Mouse (Mus musculus): ENCODE results near the gene Zfp354b. TPM values are rescaled to one million over a fixed set of nuclear protein-coding genes. Genes with fewer than 3 reads are reported as not detected.
A peak's percentile ranks its signal among the peaks of the same experiment; 100 is the strongest.

Gene Zfp354b
- 2.2 and 2.3 TPM in 2 replicates for polyA plus RNA-seq (2015; fragmentation: Nextera tagmentation; extraction: Ambion mirVana)

- H3K4me2 ChIP-seq: peak within 1 kb of the TSS; percentile 83
- H3K9me3 ChIP-seq (replicated peaks): no peaks in the 10 kb centered on the region
- peak within 1 kb of the TSS; percentile 75 for H3K9ac ChIP-seq
- WGBS: under 1% methylated on average over 18 of the region's 18 CpGs
- peak within 1 kb of the TSS; percentile 62 for H3K4me3 ChIP-seq
- peaks cover 12% of the 10 kb centered on the region for H3K4me1 ChIP-seq
- H3K27ac ChIP-seq: 0 out of 2 replicates have a peak within 1 kb of the TSS, but pooled peaks have one; percentile 14
- H3K27me3 ChIP-seq: no peaks in the 10 kb centered on the region
- H3K36me3 ChIP-seq (ENCODE audit: poor library complexity, severe bottlenecking): no peaks in the 10 kb centered on the region
- peak; percentile 97 for ATAC-seq
Measured at GRCm38 (mm10) chr11:50931451-50931866, at the start of gene Zfp354b. Zfp354b (minus strand) TSS chr11:50931633.

GRCm38 (mm10) chr11:50977216-50977615, 45.8 kb upstream of the Zfp354b start:
- Histone ChIP-seq H3K27ac (no peak overlapping the region), H3K27me3 (no peaks in the 10 kb centered on the region), H3K9ac (no peak overlapping the region), H3K4me1 (no peaks in the 10 kb centered on the region), H3K36me3 (ENCODE audit: poor library complexity, severe bottlenecking) (no peaks in the 10 kb centered on the region), H3K4me2 (no peak overlapping the region), H3K4me3 (no peak overlapping the region), H3K9me3 (replicated peaks) (no peaks in the 10 kb centered on the region)
- WGBS: 67% methylated on average over 4 of the region's 4 CpGs
- ATAC-seq: no peak

DNA sequence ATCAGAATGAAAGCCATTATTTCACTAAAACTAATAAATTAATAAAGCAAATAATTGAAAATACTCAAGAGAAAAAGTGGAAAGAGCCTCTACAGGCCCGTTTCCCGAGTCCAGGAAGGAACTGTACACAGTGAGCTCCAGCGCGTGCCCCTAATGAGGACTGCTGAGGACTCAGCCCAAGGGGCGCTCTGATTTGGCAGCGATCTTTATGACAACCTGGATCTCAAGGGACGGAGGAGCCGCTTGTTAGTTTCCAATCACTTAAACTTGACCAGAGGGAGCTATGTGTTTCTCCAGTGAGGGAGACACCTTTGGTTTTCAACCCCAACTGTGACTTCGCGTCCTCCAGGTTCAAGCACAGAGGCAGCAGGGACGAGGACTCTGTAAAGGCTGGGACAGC, 34.8 kb upstream of the Zfp354b start, which contains the start of gene Olfr1378:
Gene Olfr1378, plus strand, starts transcription at position 301 of the 400 bp plus-strand sequence.
- H3K4me2 ChIP-seq: no peak within 1 kb of the TSS
- 92% methylated on average over 11 of the region's 11 CpGs for WGBS
- H3K9ac ChIP-seq: no peak within 1 kb of the TSS
- H3K27ac ChIP-seq: no peak within 1 kb of the TSS
- H3K27me3 ChIP-seq: no peaks in the 10 kb centered on the region
- H3K4me3 ChIP-seq: no peak within 1 kb of the TSS
- ATAC-seq: no peak
- no peaks in the 10 kb centered on the region for H3K9me3 ChIP-seq (replicated peaks)
- no peaks in the 10 kb centered on the region for H3K36me3 ChIP-seq (ENCODE audit: poor library complexity, severe bottlenecking)
- H3K4me1 ChIP-seq: no peaks in the 10 kb centered on the region

GRCm38 (mm10) chr11:50964886-50965285, 33.5 kb upstream of the Zfp354b start:
- WGBS: 94% methylated on average over 2 of the region's 2 CpGs
- Histone ChIP-seq H3K9me3 (replicated peaks) (no peaks in the 10 kb centered on the region), H3K4me3 (no peak overlapping the region), H3K4me2 (no peak overlapping the region), H3K27me3 (no peaks in the 10 kb centered on the region), H3K9ac (no peak overlapping the region), H3K27ac (no peak overlapping the region), H3K4me1 (no peaks in the 10 kb centered on the region), H3K36me3 (ENCODE audit: poor library complexity, severe bottlenecking) (no peaks in the 10 kb centered on the region)
- ATAC-seq: no peak

DNA sequence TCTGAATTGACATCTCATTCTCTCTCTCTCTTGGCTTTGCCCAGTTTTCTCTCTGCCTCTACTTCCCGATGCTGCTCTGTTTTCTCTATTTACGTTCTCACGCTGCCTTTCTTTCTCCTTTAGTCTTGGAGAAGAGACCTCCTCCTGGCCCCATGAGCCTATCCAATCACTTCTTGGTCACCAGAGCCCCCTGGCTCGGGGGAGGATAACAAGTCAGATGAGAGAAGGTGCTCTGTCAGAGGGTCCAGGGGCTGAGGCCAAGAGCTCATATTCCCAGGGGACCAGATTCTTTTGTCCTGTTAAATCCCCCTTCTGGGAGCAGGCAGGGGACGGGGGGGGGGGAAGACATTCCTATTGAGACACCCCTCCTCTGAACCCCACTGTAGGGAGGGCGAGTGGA, 22.2 kb upstream of the Zfp354b start, which contains the start of gene Prop1:
Gene Prop1, minus strand, starts transcription at position 101 of the 400 bp plus-strand sequence.
- ATAC-seq: no peak
- Histone ChIP-seq H3K4me2 (no peak within 1 kb of the TSS), H3K4me3 (no peak within 1 kb of the TSS), H3K9ac (no peak within 1 kb of the TSS), H3K27ac (no peak within 1 kb of the TSS), H3K36me3 (ENCODE audit: poor library complexity, severe bottlenecking) (no peaks in the 10 kb centered on the region), H3K9me3 (replicated peaks) (no peaks in the 10 kb centered on the region), H3K4me1 (no peaks in the 10 kb centered on the region), H3K27me3 (no peaks in the 10 kb centered on the region)
- WGBS: 67% methylated on average over 6 of the region's 6 CpGs

- H3K9me3 ChIP-seq (replicated peaks): no peaks in the 10 kb centered on the region
- no peaks in the 10 kb centered on the region for H3K27me3 ChIP-seq
- 81% methylated on average over 14 of the region's 14 CpGs for WGBS
- no peak overlapping the region for H3K4me3 ChIP-seq
- no peak overlapping the region for H3K27ac ChIP-seq
- H3K9ac ChIP-seq: no peak overlapping the region
- no peaks in the 10 kb centered on the region for H3K4me1 ChIP-seq
- H3K4me2 ChIP-seq: no peak overlapping the region
- no peak for ATAC-seq
- no peaks in the 10 kb centered on the region for H3K36me3 ChIP-seq (ENCODE audit: poor library complexity, severe bottlenecking)
Measured at GRCm38 (mm10) chr11:50952290-50952689, 20.9 kb upstream of the Zfp354b start.

DNA sequence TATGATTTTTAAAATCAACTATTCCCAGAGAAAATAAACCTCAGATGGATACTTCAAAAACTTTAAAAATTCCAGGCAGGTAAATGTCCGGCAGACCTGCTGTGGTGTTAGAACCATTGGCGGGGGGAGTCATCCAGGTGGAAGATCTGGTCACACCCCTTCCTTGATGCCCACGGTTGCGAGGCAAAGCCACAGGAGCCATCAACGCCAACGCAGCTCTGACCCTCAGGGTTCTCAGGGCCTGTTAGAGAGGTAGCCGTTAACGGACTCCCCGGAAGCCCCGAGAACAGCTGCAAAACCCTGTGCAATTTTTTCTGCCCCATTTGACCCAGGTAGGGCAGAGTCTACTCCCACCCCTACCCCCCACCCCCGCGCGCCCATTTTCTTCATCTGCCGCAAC, 12.1 kb upstream of the Zfp354b start, which contains the start of gene 4933414I15Rik:
Gene 4933414I15Rik, minus strand, starts transcription at position 260 of the 400 bp plus-strand sequence.
- 79% methylated on average over 14 of the region's 14 CpGs for WGBS
- Histone ChIP-seq H3K4me1 (no peaks in the 10 kb centered on the region), H3K27me3 (no peaks in the 10 kb centered on the region), H3K9ac (no peak within 1 kb of the TSS), H3K4me3 (no peak within 1 kb of the TSS), H3K9me3 (replicated peaks) (no peaks in the 10 kb centered on the region), H3K27ac (no peak within 1 kb of the TSS), H3K4me2 (no peak within 1 kb of the TSS), H3K36me3 (ENCODE audit: poor library complexity, severe bottlenecking) (no peaks in the 10 kb centered on the region)
- ATAC-seq: no peak

DNA sequence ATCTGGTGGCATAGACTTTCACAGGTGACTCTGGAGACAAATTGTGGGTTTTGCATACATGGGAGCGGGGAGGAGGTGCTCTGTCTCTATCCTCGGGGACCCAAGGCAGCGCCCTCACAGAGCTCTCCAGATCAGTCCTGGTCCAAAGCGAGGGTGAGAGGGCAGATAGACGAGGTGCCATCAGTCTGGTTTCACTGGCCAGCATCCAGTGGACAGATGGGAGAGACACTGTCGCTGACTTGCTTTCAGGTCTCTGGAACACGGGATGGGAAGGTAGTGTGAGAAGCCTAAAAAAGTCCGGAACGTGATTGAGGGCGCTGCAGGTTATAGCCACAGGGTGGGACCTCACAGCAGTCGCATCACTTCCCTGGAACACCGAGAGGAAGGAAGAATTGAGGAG, 11.0 kb upstream of the Zfp354b start:
- 82% methylated on average over 12 of the region's 12 CpGs for WGBS

DNA sequence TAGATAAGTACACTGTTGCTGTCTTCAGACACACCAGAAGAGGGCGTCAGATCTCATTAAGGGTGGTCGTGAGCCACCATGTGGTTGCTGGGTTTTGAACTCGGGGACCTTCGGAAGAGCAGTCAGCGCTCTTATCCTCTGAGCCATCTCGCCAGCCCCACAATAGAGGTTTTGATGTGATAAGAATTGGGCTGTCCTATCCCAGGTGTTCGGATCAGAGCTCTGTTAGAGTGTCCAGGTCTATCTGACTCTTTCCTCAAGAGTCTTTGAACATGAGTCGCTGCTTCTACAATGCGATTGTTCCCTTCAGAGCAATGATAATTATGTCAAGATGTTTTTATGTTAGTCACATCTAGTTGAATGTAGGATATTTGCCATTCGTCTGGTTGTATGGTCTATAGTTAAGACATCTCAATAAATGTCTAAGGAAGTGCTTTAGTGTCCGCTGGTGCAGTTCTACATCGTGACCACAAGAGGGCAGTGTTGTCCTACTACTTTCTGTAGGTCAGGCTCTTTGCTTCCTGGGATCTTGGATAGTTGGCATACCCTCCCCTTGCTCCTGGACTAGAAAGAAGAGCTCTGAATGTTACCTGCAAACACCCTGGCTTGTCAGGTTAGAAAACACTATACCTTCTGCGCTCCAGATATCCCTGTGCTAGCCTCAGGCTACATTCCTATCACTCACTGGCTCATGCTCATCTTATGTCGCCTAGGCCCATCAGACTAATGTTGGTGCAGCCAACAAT, 8.4 kb upstream of the Zfp354b start:
- WGBS: 35% methylated on average over 14 of the region's 14 CpGs
- peak; percentile 61; the same call in 1 of the 2 replicates for ATAC-seq
- H3K27ac ChIP-seq: no peak overlapping the region

More for the DNA sequence above, 11.0 kb upstream of the Zfp354b start:
- Histone ChIP-seq H3K27ac (no peak overlapping the region), H3K9ac (no peak overlapping the region), H3K4me3 (no peak overlapping the region), H3K4me1 (no peaks in the 10 kb centered on the region), H3K9me3 (replicated peaks) (no peaks in the 10 kb centered on the region), H3K4me2 (no peak overlapping the region), H3K27me3 (no peaks in the 10 kb centered on the region), H3K36me3 (ENCODE audit: poor library complexity, severe bottlenecking) (no peaks in the 10 kb centered on the region)
- no peak for ATAC-seq

DNA sequence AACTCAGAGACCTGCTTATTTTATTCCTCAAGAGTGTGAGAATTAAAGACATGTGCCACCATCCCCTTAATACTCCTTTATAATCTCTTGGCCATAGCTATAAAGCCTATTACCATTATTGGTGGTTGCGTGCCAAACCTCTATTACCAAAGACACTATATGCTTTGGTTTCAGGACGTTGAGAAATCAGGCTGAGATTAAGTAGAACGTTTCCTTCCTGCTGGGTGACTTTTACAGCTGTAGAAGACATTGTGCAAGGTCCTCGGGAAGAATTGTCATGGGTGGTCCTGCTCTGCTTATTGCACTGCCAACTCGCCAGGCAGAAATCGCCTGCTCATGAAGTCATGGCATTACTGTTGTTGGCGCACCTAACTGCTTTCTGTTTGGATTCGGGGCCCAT, 7.0 kb upstream of the Zfp354b start:
- Histone ChIP-seq H3K9me3 (replicated peaks) (no peaks in the 10 kb centered on the region), H3K4me1 (no peaks in the 10 kb centered on the region), H3K36me3 (ENCODE audit: poor library complexity, severe bottlenecking) (no peaks in the 10 kb centered on the region), H3K4me3 (no peak overlapping the region), H3K4me2 (no peak overlapping the region), H3K27ac (no peak overlapping the region), H3K9ac (no peak overlapping the region), H3K27me3 (no peaks in the 10 kb centered on the region)
- 78% methylated on average over 8 of the region's 8 CpGs for WGBS
- ATAC-seq: no peak

More for the DNA sequence above, 8.4 kb upstream of the Zfp354b start:
- Histone ChIP-seq H3K4me2 (no peak overlapping the region), H3K36me3 (ENCODE audit: poor library complexity, severe bottlenecking) (no peaks in the 10 kb centered on the region), H3K4me3 (no peak overlapping the region), H3K9me3 (replicated peaks) (no peaks in the 10 kb centered on the region), H3K27me3 (no peaks in the 10 kb centered on the region), H3K9ac (no peak overlapping the region), H3K4me1 (no peaks in the 10 kb centered on the region)

DNA sequence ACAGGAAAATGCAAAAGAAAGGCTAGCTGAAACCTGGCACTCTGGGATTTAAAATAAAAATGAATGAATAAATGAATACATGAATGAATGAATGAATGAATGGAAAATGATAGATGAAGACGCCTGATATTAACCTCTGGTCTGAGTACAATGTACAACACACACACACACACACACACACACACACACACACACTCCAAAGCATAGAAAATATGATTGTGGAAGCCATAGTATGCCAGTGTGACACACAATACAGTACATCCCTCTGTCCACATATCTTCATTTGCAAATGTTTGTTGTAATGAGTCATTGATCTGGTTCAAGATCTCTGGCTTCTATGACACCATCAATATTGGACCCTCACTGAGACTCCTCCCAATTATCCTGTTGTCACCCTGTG, 607 bp upstream of the Zfp354b start:
- Histone ChIP-seq H3K27me3 (no peaks in the 10 kb centered on the region), H3K4me2 (peak overlapping the region; percentile 83), H3K9me3 (replicated peaks) (no peaks in the 10 kb centered on the region), H3K36me3 (ENCODE audit: poor library complexity, severe bottlenecking) (no peaks in the 10 kb centered on the region), H3K27ac (0 out of 2 replicates have a peak overlapping the region, but pooled peaks have one; percentile 14), H3K4me1 (peaks cover 12% of the 10 kb centered on the region), H3K4me3 (0 out of 2 replicates have a peak overlapping the region, but pooled peaks have one; percentile 62), H3K9ac (0 out of 2 replicates have a peak overlapping the region, but pooled peaks have one; percentile 34)
- ATAC-seq: peak; percentile 46
- 100% methylated on average over 1 of the region's 1 CpGs for WGBS

GRCm38 (mm10) chr11:50931021-50931420, 412 bp downstream of the Zfp354b start:
- Histone ChIP-seq H3K4me1 (peaks cover 12% of the 10 kb centered on the region), H3K36me3 (ENCODE audit: poor library complexity, severe bottlenecking) (no peaks in the 10 kb centered on the region), H3K9me3 (replicated peaks) (no peaks in the 10 kb centered on the region), H3K9ac (peak overlapping the region; percentile 75), H3K4me3 (peak overlapping the region; percentile 62), H3K4me2 (peak overlapping the region; percentile 83), H3K27me3 (no peaks in the 10 kb centered on the region), H3K27ac (no peak overlapping the region)
- WGBS: 2% methylated on average over 16 of the region's 16 CpGs
- ATAC-seq: peak; percentile 79

All from forebrain, embryonic 13.5 days (tissue).